24 mouse cellular contexts compared by ENCODE assay signal in the genomic region with DNA sequence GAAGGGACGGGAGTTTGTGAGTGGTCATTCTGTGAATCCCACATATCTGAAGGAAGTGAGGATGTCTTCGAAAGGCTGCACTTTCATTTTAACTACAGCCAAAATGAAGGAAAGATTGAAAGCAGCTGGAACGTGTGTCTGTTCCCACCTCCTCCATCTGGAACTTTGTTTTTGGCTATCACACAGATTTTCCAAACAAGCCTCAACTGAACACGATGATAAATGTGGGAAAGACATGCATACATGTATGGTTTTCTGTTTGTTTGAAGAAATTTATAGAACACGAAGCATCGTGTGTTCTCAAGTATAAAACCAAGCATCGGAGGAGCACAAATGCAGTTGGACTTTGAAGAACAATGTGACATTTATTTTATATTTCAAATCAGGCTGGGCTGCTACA. TPM values are rescaled to one million over a fixed set of nuclear protein-coding genes. Genes with fewer than 3 reads are reported as not detected.
DNase-seq lines count a peak whose midpoint lies in the region; ATAC-seq and TF ChIP-seq lines count a peak whose summit lies in the region.
"Had no signal": no experiment of that assay in that cellular context is flagged by ENCODE, and none has a peak within 500 bp of the region (broad histone marks: within the 10 kb centered on the region; RNA-seq: fewer than 3 reads in every experiment).

No protein-coding gene starts in this region.

- no peaks in the 10 kb centered on the region for H3K36me3 ChIP-seq in heart, adult 2 months (ENCODE audit: control insufficient read depth, insufficient read depth, low read length)
- no peaks in the 10 kb centered on the region for H3K36me3 ChIP-seq in heart, embryonic 10.5 days
- H3K36me3 ChIP-seq in lung, embryonic 15.5 days = no peaks in the 10 kb centered on the region
- H3K36me3 ChIP-seq: G1E; heart, embryonic 12.5 days; hindbrain, embryonic 15.5 days; kidney, embryonic 15.5 days; liver, embryonic 13.5 days; midbrain, embryonic 10.5 days had no signal

- H3K27ac ChIP-seq in heart, adult 2 months = peak overlapping the region; percentile 27; the same call in 1 of the 2 replicates
- H3K27ac ChIP-seq in heart, embryonic 10.5 days = no peak overlapping the region
- H3K27ac ChIP-seq in lung, embryonic 15.5 days = peak overlapping the region; percentile 10; the same call in 1 of the 2 replicates
- H3K27ac ChIP-seq: hindbrain, embryonic 15.5 days; kidney, embryonic 15.5 days; left cerebral cortex, adult 2 months; liver, embryonic 13.5 days; midbrain, embryonic 10.5 days had no signal

- TF ChIP-seq CTCF in heart, adult 2 months (IDR thresholded peaks at IDR 0.05) = no peak

- intact Hi-C loops in heart, adult 2 months (cut with DNase I) = no loop called here

- TF ChIP-seq POLR2A in heart, adult 2 months (IDR thresholded peaks at IDR 0.05; ENCODE audit: insufficient read depth, low read depth, low read length) = no peak

- ATAC-seq in lung, embryonic 15.5 days (ENCODE audit: borderline replicate concordance, extremely low read depth, low FRiP score, low TSS enrichment) = peak; percentile 27; the same call in 1 of the 2 replicates
- ATAC-seq: forebrain, postnatal 0 days; Patski had no signal

- no peaks in the 10 kb centered on the region for H3K27me3 ChIP-seq in heart, adult 2 months (ENCODE audit: control insufficient read depth, insufficient read depth, low read length)
- H3K27me3 ChIP-seq in heart, embryonic 10.5 days (ENCODE audit: insufficient read depth, poor library complexity, severe bottlenecking) = no peaks in the 10 kb centered on the region
- no peaks in the 10 kb centered on the region for H3K27me3 ChIP-seq in lung, embryonic 15.5 days
- H3K27me3 ChIP-seq: CH12.LX; heart, embryonic 12.5 days; hindbrain, embryonic 15.5 days; kidney, embryonic 15.5 days; liver, embryonic 13.5 days had no signal

- H3K4me2 ChIP-seq in lung, embryonic 15.5 days = 0 out of 2 replicates have a peak overlapping the region, but pooled peaks have one; percentile 1
- H3K4me2 ChIP-seq: heart, embryonic 12.5 days; hindbrain, embryonic 15.5 days; kidney, embryonic 15.5 days; liver, embryonic 13.5 days had no signal

- DNase-seq in heart, adult 2 months = no peak
- no peak for DNase-seq in heart, embryonic 10.5 days (ENCODE audit: low spot score)
- DNase-seq in lung, postnatal 4 days = no peak
- DNase-seq in lung, postnatal 25 days (ENCODE audit: low spot score) = peak; percentile 16
- DNase-seq in spleen, postnatal 36 days (ENCODE audit: low spot score in 2 of 2) = no peak
- no peak for DNase-seq in cerebellum, postnatal 36 days
- DNase-seq: adrenal gland, postnatal 36 days; B cell, adult 2 months; cerebellum, adult 9-11 months; forebrain, postnatal 0 days; gastrocnemius, postnatal 25 days; kidney, adult 11 months; layer of hippocampus, adult 9-11 months; liver, embryonic 13.5 days; thymus, postnatal 14 days had no signal

- no peak overlapping the region; the same call in 1 of the 2 replicates for H3K4me3 ChIP-seq in heart, adult 2 months
- no peak overlapping the region for H3K4me3 ChIP-seq in heart, embryonic 10.5 days
- no peak overlapping the region for H3K4me3 ChIP-seq in lung, embryonic 15.5 days
- H3K4me3 ChIP-seq: heart, embryonic 12.5 days; hindbrain, embryonic 15.5 days; kidney, embryonic 15.5 days; left cerebral cortex, adult 2 months; liver, embryonic 13.5 days; midbrain, embryonic 10.5 days had no signal

- peaks cover 1% of the 10 kb centered on the region for H3K4me1 ChIP-seq in heart, adult 2 months (ENCODE audit: control insufficient read depth, insufficient read depth, low read length)
- no peaks in the 10 kb centered on the region for H3K4me1 ChIP-seq in heart, embryonic 10.5 days
- H3K4me1 ChIP-seq in lung, embryonic 15.5 days = peaks cover 17% of the 10 kb centered on the region; the same call in 1 of the 2 replicates
- H3K4me1 ChIP-seq: heart, embryonic 12.5 days; hindbrain, embryonic 15.5 days; kidney, embryonic 15.5 days; liver, embryonic 13.5 days; midbrain, embryonic 10.5 days had no signal

- WGBS in heart, adult 2 months = 69% methylated on average over 7 of the region's 7 CpGs
- 83% methylated on average over 7 of the region's 7 CpGs for WGBS in heart, embryonic 10.5 days
- 43% methylated on average over 7 of the region's 7 CpGs for WGBS in lung, embryonic 15.5 days

- H3K9ac ChIP-seq in heart, adult 2 months (ENCODE audit: low read depth, low read length) = no peak overlapping the region
- no peak overlapping the region for H3K9ac ChIP-seq in lung, embryonic 15.5 days
- H3K9ac ChIP-seq: forebrain, postnatal 0 days; heart, embryonic 12.5 days; hindbrain, embryonic 15.5 days; kidney, embryonic 15.5 days; liver, embryonic 13.5 days had no signal

- TF ChIP-seq EP300 in heart, adult 2 months (IDR thresholded peaks at IDR 0.05; ENCODE audit: insufficient read depth, low read depth, low read length) = no peak

- no peaks in the 10 kb centered on the region for H3K9me3 ChIP-seq in heart, embryonic 10.5 days
- no peaks in the 10 kb centered on the region for H3K9me3 ChIP-seq in lung, embryonic 15.5 days
- H3K9me3 ChIP-seq: G1E; heart, embryonic 12.5 days; hindbrain, embryonic 15.5 days; kidney, embryonic 15.5 days; liver, embryonic 13.5 days; midbrain, embryonic 10.5 days had no signal

- H3K79me2 ChIP-seq in heart, adult 2 months (replicated peaks; ENCODE audit: control insufficient read depth, insufficient read depth, low read length) = no peaks in the 10 kb centered on the region

RNA-seq across cellular contexts. Expression of a gene that starts 17.6 kb away (rescaled TPM):
- under 1 TPM; 0.68 to 0.77 TPM for total RNA-seq in heart, adult 2 months (2021)
- 0.55 and 0.91 TPM in 2 replicates for polyA plus RNA-seq in heart, adult 2 months (2012; rRNA removed)
- polyA plus RNA-seq in heart, embryonic 10.5 days (2016; fragmentation: Nextera tagmentation; extraction: Ambion mirVana) = 0.12 and 0.13 TPM in 2 replicates
- polyA plus RNA-seq in lung, embryonic 15.5 days (2015; fragmentation: Nextera tagmentation; extraction: Ambion mirVana) = 0.29 and 0.30 TPM in 2 replicates
- total RNA-seq: CH12.LX had no signal
